Mouse (Mus musculus) regulatory T cell (primary cell): ENCODE results near the gene Kif3b.

Experiments used
- in situ Hi-C: fragments of 300-600 bp; cut with MboI, MseI; formaldehyde crosslinking; loops from one replicate; pipeline ENCODE4 v1.15.1; 2025; ENCODE audit warnings: high pct_unique_total_duplicates

The Kif3b gene

GRCm38 (mm10) chr2:153295196-153295595 lies 4.0 kb downstream of the Kif3b start:
- in situ Hi-C loops = no loop called here

DNA sequence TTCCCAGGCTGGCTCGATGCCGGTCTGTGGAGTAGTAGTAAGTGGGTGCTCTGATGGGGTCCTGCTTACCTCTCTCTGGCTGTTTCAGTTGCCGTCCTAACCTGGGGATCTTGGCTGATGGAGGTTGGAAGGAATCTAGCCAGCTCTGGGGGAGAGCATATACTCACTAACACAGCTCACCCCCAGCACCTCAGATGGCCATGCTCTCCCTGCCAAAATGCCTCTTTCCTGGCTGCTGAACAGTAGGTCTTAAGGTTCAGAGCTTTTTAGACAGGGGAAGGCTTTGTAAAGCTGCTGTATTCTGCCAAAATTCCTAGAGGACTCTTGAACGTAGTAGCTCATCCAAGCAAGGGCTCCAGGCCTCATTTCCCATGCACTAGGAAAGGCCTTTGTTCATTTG lies 6.6 kb downstream of the Kif3b start:
- in situ Hi-C loops = no loop called here

DNA sequence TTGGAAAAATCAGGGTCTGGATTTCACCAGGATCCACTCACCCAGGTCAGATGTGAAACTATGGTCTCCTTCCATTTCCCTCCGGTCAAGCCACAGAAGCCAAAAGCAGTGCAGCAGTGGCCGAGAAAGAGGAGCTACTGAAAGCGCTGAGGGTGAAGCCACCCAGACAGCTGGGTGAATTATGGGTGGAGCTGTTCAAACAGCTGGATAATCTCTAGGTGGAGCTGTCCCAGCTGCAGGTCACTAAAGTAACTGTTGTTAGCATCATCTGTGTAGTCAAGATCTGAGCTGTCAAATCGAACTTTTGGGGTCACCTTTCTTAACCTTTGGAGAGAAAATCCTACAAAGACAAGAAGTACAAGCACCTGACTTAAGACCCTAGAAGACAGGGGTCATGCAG lies 7.2 kb downstream of the Kif3b start:
- in situ Hi-C loops = no loop called here

- in situ Hi-C loops = no loop called here
These were observed 7.7 kb downstream of the Kif3b start for GRCm38 (mm10) chr2:153298863-153299262.

GRCm38 (mm10) chr2:153301123-153301522 lies 9.9 kb downstream of the Kif3b start:
- in situ Hi-C loops = no loop called here

- in situ Hi-C loops = no loop called here
These were observed 14.0 kb downstream of the Kif3b start for GRCm38 (mm10) chr2:153305240-153305639.

GRCm38 (mm10) chr2:153308586-153308985 lies 17.4 kb downstream of the Kif3b start:
- in situ Hi-C loops = no loop called here

DNA sequence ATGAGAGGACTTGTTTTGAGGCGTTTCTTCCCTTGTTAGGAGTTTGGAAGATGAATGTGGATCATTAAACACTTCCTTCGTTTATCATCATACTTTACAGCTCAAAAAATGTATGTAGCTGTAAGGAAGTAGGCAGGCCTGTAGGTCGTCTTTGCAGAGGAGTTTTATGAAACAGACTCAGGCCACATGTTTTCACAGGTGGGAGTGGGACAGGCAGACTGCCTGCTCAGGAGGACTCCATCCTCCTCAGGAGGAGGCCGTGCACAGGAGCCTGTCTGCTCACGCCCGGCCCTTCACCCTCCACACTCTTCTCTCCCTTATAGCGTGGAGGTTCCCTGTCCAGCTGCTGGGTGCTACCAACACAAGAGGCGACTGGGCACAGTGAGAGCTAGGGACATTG lies 17.9 kb downstream of the Kif3b start:
- in situ Hi-C loops = no loop called here

GRCm38 (mm10) chr2:153310228-153310627 lies 19.0 kb downstream of the Kif3b start:
- in situ Hi-C loops = no loop called here

- in situ Hi-C loops = no loop called here
These were observed 21.7 kb downstream of the Kif3b start for GRCm38 (mm10) chr2:153312884-153313283.

- in situ Hi-C loops = no loop called here
These were observed 27.2 kb downstream of the Kif3b start for GRCm38 (mm10) chr2:153318408-153318807.

DNA sequence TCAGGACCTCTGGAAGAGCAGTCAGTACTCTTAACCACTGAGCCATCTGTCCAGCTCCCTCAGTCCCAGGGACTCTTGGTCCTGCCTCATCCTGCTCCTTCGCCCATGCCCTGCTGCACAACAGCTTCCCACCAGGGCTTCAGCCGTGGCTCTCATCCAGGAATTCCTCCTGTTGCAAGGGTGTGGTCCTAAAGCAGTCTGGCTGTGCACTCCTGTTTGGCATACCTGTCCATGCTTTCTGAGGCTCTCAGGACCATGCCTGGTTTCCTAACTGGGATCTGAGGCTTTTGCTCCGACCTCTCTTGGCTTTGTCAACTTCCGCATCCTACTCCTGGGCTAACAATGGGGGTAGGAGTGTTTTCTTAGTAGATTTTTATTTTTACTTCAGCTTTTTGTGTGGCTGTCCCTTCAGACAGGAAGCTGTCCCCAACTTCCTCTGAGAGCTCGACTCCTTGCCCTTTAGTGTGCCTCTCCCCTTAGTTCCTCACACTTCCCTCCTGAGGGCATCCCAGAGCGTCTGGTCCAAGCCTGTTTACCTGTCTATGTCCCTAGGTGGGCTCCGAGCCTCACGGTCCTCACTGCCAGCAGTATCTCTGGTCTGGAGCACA lies 27.9 kb downstream of the Kif3b start:
- in situ Hi-C loops = no loop called here

DNA sequence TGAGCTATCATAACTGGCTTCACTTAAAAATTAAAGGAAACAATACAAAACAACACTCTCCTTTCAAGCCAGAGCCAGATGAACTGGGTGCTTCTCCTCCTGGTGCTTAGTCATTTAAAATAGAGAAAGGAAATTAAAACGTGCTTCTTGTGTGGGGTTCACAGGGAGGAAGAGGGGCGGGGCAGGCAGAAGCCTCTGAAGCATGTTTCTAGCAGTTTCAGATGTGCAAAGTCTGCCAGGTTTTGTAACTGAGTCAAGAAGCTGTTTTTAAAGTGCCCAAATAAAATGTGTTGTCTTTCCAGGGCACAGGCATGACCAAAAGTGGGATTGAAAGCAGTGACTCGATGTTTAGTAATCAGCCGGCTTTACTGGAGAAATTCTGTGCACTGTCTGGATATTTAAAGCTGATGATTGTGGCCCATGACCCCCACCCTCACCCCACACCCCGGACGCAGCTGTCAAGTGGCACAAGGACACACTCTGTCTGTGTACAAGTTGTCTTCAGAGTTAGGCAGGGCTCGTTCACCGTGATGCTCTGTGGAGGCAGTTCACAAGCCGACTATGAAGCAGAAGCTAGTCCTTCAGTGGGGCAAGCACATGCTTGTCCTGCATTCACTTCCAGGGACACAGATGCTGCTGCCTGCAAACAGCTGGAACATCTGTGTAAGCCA lies 34.6 kb downstream of the Kif3b start:
- in situ Hi-C loops = no loop called here

- in situ Hi-C loops = no loop called here
These were observed 41.1 kb downstream of the Kif3b start for GRCm38 (mm10) chr2:153332271-153332670.

DNA sequence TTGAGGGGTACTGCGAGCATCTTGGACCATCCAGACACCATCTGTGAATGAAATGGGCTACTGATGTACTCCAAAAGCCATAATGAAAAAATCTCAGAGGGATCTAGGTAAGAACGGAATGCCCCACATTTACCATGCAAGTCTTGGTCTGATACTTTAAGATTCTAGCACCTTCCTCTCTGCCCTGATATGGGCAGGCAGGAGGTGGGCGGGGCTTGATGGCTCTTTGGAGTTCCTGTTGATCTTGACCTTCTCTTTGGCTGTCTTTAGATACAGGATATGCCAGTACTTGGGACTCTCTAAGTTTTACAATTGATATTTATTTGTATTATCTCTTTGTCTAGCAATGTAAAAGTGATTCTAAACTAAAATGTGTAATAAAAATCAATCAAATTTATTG lies 41.8 kb downstream of the Kif3b start:
- in situ Hi-C loops = no loop called here

DNA sequence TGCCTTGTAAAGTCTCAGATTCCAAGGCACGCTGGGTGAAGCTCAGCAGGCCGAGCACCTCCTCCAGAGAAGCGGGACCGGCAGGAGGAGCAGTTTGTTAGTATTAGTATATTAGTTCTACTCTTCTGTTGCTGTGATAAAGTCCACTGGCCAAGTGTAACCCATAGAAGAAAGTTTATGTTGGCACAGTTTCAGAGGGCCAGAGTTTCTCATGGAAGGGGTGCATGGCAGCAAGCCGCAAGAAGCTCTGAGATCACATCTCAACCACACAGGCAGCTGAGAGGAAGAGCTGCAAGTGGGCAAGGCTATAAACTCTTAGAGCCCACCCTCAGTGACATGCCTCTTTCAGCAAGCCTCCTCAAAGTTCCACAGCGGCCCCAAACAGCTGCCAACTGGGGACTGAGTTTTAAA lies 42.6 kb downstream of the Kif3b start:
- in situ Hi-C loops = no loop called here

DNA sequence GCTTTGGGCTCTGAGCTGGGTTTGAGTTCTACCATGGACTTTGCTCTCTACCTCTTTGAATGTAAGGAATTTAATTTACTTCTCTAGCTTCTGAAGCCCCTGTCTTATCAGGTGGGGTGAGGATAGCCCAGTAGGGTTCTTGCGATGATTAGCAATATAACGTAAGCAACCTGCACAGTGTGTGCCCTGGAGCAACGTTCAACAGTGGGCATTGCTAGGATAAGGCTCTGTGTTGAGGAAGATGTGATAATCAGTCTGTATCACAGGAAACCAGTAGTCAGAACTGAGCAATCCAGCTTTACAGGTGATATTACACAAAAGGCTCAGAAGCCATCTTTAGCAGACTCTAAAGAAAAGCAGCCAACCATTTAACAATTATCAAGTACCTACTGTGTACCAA lies 43.1 kb downstream of the Kif3b start:
- in situ Hi-C loops = no loop called here

DNA sequence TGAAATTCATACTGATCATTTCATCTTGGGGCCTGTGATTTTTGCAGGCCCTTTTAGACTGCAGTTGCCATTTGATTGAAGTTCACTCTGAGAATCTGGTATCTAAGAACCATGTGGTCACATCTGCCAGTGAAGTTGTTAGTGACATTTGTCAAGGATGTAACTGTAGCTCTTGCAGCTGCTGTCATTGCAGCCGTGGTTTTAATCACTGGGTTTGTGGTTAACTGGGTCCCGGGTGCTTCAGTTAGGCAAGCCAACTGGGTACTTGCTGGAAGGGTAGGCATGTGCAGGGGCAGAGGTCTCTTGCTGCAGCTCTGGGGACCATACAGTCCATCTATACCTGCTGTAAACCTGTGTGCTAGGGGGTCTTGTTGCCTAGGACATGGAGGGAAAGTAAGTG lies 44.9 kb downstream of the Kif3b start:
- in situ Hi-C loops = loop anchor here (5.0 kb wide), 1 partner anchor 89 kb away; no protein-coding TSS in a partner anchor

- in situ Hi-C loops = loop anchor here (5.0 kb wide), 1 partner anchor 91 kb away; no protein-coding TSS in a partner anchor
These were observed 47.4 kb downstream of the Kif3b start for GRCm38 (mm10) chr2:153338361-153339350.

GRCm38 (mm10) chr2:153342166-153342565 lies 51.0 kb downstream of the Kif3b start:
- in situ Hi-C loops = loop anchor here (5.0 kb wide), 1 partner anchor 50 kb away; the partner anchor contains the start of gene Kif3b

DNA sequence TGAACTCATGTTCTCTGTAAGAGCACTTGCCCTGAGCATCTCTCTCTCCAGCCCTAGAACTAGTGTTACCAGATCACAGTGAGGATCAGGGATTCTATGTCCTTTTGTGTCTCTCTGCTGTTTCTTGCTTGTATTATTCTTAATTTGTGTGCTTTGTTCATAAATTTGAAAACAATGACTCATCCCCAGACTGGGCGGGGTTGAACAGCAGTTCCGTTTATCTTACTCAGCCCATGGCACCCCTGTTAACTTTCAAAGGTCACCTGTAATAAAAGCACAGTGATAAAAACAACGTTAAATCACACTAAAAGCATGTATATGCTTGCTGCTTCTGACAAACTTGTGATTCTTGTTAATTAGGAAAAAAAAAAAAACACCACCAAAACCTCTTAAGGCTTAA lies 51.4 kb downstream of the Kif3b start:
- in situ Hi-C loops = loop anchor here (5.0 kb wide), 1 partner anchor 50 kb away; the partner anchor contains the start of gene Kif3b

DNA sequence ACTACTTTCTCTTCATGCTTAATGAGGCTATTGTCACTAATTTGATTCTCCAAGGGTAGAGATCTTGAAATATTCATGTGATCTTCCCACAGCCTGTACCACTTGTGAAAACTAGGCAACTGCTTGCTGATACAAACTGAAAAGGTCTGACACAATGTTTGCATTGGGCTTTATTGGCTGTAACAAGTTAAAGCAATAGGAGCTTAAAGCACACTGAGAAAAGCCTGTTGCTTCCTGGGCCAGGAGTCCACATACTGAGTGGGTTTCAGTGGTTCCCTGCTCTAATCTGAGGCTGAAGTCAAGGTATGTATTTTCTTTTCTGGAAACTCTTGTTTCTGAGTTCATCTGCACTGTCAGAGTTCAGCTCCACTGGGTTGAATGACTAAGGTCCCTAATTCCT lies 52.0 kb downstream of the Kif3b start:
- in situ Hi-C loops = loop anchor here (5.0 kb wide), 1 partner anchor 51 kb away; the partner anchor contains the start of gene Kif3b
